Mouse (Mus musculus): ENCODE measurements at regions not wholly inside any gene's neighbourhood (a gene's known extent, or its start where the extent isn't known, plus 50 kb on each side); places are given as distances from the start of the nearest gene placed in this dataset.

- DNase-seq (ENCODE audit: extremely low spot score, low read depth, low spot score): no peak
These were observed 227.2 kb upstream of the Gm21798 start for GRCm38 (mm10) chr15:64590092-64590881.

- no peak for DNase-seq (ENCODE audit: extremely low spot score, low read depth, low spot score)
These were observed 204.0 kb upstream of the Gm21798 start for GRCm38 (mm10) chr15:64613503-64613902.

- DNase-seq (ENCODE audit: extremely low spot score, low read depth, low spot score): no peak
These were observed 199.0 kb upstream of the Gm21798 start for GRCm38 (mm10) chr15:64618471-64618870.

GRCm38 (mm10) chr15:64621876-64622275 lies 195.6 kb upstream of the Gm21798 start:
- DNase-seq (ENCODE audit: extremely low spot score, low read depth, low spot score): no peak

- DNase-seq (ENCODE audit: extremely low spot score, low read depth, low spot score): no peak
These were observed 194.9 kb upstream of the Gm21798 start for GRCm38 (mm10) chr15:64622591-64622990.

GRCm38 (mm10) chr15:64626359-64626758 lies 191.1 kb upstream of the Gm21798 start:
- DNase-seq (ENCODE audit: extremely low spot score, low read depth, low spot score): no peak

- DNase-seq (ENCODE audit: extremely low spot score, low read depth, low spot score): peak; percentile 26
These were observed 190.2 kb upstream of the Gm21798 start for GRCm38 (mm10) chr15:64627258-64627657.
